Mouse (Mus musculus) hindbrain, embryonic 14.5 days (tissue): Measurements from ENCODE around the gene Cmtm5. TPM values are rescaled to one million over a fixed set of nuclear protein-coding genes. Genes with fewer than 3 reads are reported as not detected.

ENCODE experiments used
- ATAC-seq: fragments of 200-750 bp; cut with Nextera tagmentation; 2 replicates; pipeline ENCODE4 v1.8.0; 2017; ENCODE audit warnings: moderate number of reproducible peaks, mild to moderate bottlenecking, moderate TSS enrichment, moderate library complexity; ENCODE audit not compliant: low FRiP score
- DNase-seq: peaks from one replicate; pipeline ENCODE4 v3.0.0-alpha.2; 2015; ENCODE audit warnings: low spot score
- H3K27ac ChIP-seq: fragments of 300-500 bp; sonication (generic); 2 replicates; pipeline ENCODE4 v1.5.1; 2014; ENCODE audit warnings: mild to moderate bottlenecking, moderate library complexity
- H3K27me3 ChIP-seq: fragments of 300-500 bp; sonication (generic); 2 replicates; pipeline ENCODE4 v1.6.1; 2014; ENCODE audit warnings: mild to moderate bottlenecking, low read length, mixed read lengths; ENCODE audit not compliant: control insufficient read depth, insufficient read depth
- H3K36me3 ChIP-seq: fragments of 300-500 bp; sonication (generic); replicated peaks from 2 replicates; pipeline ENCODE4 v1.6.1; 2014; ENCODE audit not compliant: control insufficient read depth, insufficient read depth
- H3K4me1 ChIP-seq: fragments of 300-500 bp; sonication (generic); replicated peaks from 2 replicates; pipeline ENCODE4 v1.6.1; 2014; ENCODE audit warnings: antibody characterized with exemption, low read length, mixed read lengths; ENCODE audit not compliant: control insufficient read depth, insufficient read depth
- H3K4me2 ChIP-seq: fragments of 300-500 bp; sonication (generic); replicated peaks from 2 replicates; pipeline ENCODE4 v1.6.1; 2014; ENCODE audit warnings: mild to moderate bottlenecking, moderate library complexity
- H3K4me3 ChIP-seq: fragments of 300-500 bp; sonication (generic); replicated peaks from 2 replicates; pipeline ENCODE4 v1.5.1; 2014; ENCODE audit warnings: mild to moderate bottlenecking, low read length
- H3K9ac ChIP-seq: fragments of 300-500 bp; sonication (generic); 2 replicates; pipeline ENCODE4 v1.6.1; 2014
- H3K9me3 ChIP-seq: fragments of 300-500 bp; sonication (generic); 2 replicates; pipeline ENCODE4 v1.6.1; 2016; ENCODE audit warnings: low read length; ENCODE audit not compliant: control insufficient read depth
- WGBS: fragments of 180-500 bp; shearing (Covaris S2); extraction: QIAGEN DNeasy Blood & Tissue Kit; methylation state at CpG from one replicate; pipeline ENCODE4 v1.1.7; 2014; 5-methylcytosine and 5-hydroxymethylcytosine counted together
- polyA plus RNA-seq: library from polyadenylated mRNA; unstranded; fragments of >200 nt; fragmentation: Nextera tagmentation; extraction: Ambion mirVana; gene quantifications from 2 replicates; pipeline ENCODE4 v1.2.1, GENCODE M21; 2014

The Cmtm5 gene
- polyA plus RNA-seq, 1 experiment from 2014 or later: 11.4 TPM

DNA sequence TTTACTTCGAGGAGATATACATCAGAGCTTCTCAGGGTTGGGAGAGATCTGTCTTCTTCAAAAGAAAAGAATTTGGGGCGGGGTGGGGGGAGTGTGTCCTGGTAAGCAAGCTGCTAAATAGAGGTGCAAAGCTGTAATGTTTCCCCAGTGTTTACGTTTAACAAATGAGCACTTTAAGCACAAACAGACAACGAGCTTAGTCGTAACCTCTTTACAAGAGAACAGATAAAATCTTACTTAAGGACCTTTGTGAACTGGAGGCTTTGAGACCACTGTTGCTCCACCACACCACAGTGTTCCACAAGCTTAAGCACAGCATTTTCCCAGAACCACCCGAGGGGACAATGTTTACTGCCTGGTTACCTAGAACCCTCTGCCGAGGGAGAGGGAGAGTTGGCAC is 8.8 kb upstream of the Cmtm5 start:
- Histone ChIP-seq H3K9me3 (no peaks in the 10 kb centered on the region), H3K4me2 (peak overlapping the region; percentile 83), H3K9ac (0 out of 2 replicates have a peak overlapping the region, but pooled peaks have one; percentile 74), H3K27me3 (no peaks in the 10 kb centered on the region), H3K36me3 (no peaks in the 10 kb centered on the region), H3K27ac (peak overlapping the region; percentile 83), H3K4me1 (peaks cover 20% of the 10 kb centered on the region; the same call in 1 of the 2 replicates), H3K4me3 (peak overlapping the region; percentile 45; the same call in 1 of the 2 replicates)
- 16% methylated on average over 7 of the region's 7 CpGs for WGBS
- DNase-seq (no peak), ATAC-seq (no peak)

DNA sequence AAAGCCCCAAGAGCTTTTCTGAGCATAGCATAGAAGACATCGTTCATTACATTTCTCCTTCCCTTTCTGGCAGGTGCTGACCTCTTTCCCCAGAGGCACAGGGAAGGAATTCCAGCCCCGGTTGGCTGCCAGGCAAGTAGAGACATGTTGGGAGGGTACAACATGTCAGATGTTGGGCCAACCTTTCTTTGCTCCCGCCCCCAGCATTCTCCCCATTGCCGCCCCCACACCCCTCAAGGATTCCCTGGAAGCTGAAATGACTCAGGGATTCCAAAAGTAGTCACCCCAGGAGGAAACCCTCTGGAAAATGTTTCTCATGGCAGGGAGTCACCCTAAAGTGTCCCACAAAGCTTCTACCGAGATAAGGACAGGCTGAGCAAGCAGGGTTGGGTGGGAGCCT is 6.3 kb upstream of the Cmtm5 start:
- peaks cover 24% of the 10 kb centered on the region for H3K4me1 ChIP-seq
- no peak overlapping the region for H3K27ac ChIP-seq
- ATAC-seq (no peak), DNase-seq (no peak)
- H3K27me3 ChIP-seq: no peaks in the 10 kb centered on the region
- H3K36me3 ChIP-seq: no peaks in the 10 kb centered on the region
- WGBS: 71% methylated on average over 5 of the region's 5 CpGs
- H3K4me2 ChIP-seq: no peak overlapping the region
- no peak overlapping the region for H3K4me3 ChIP-seq
- H3K9me3 ChIP-seq: no peaks in the 10 kb centered on the region
- H3K9ac ChIP-seq: no peak overlapping the region

DNA sequence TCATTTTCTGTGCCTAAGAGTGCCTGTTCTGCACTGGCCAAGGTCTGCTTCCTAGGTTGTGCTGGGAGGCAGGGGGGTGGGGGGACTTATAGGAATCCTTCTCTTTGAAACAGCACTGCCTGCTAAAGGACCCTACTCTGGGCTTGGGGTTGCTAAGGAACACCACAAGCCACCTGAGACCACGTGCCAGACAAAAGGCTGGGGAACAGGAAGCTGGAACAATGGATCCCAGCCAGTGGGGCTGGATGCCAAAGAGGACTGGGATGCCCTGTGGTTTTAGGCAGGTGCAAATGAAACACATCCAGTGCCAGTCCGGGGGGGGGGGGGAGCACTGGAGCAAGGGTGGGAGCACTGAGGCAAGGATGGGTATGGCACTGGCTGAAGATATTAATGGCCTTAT is 5.6 kb upstream of the Cmtm5 start:
- ATAC-seq (no peak), DNase-seq (no peak)
- no peaks in the 10 kb centered on the region for H3K36me3 ChIP-seq
- no peak overlapping the region for H3K4me2 ChIP-seq
- H3K9me3 ChIP-seq: no peaks in the 10 kb centered on the region
- no peak overlapping the region for H3K9ac ChIP-seq
- WGBS: 19% methylated on average over 2 of the region's 2 CpGs
- no peaks in the 10 kb centered on the region for H3K27me3 ChIP-seq
- H3K27ac ChIP-seq: 0 out of 2 replicates have a peak overlapping the region, but pooled peaks have one; percentile 17
- H3K4me1 ChIP-seq: peaks cover 22% of the 10 kb centered on the region
- no peak overlapping the region for H3K4me3 ChIP-seq

DNA sequence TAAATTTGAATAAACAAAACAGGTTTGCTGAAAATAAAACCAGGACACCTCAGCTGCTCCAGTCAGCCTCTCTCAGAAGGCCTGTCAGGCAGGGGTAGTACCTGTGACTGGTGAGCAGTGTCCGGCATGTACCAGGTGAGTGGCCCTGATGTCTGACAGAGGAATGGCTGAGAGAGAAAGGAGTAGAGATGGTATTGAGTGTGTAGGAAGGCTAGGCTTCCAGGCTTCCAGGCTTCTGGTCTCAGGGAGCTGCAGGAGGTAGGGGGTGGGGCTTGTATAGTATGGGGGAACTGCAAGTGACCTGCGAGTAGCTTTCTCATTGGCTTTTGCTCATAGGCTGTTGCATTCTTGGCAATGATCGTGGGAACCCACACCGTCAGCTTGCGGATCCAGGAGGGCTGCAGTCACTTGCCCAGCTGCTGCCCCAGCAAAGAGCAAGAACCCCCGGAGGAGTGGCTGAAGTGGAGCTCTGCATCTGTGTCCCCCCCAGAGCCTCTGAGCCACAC is 3.4 kb upstream of the Cmtm5 start, which contains the start of gene Il25:
Gene Il25 (plus strand): TSS at position 51 of the 506 bp plus-strand sequence.
- Histone ChIP-seq H3K9me3 (no peaks in the 10 kb centered on the region), H3K4me1 (peaks cover 18% of the 10 kb centered on the region), H3K27ac (no peak within 1 kb of the TSS), H3K27me3 (no peaks in the 10 kb centered on the region), H3K4me2 (peak within 1 kb of the TSS; percentile 20; the same call in 1 of the 2 replicates), H3K4me3 (no peak within 1 kb of the TSS), H3K36me3 (no peaks in the 10 kb centered on the region), H3K9ac (no peak within 1 kb of the TSS)
- peak; percentile 40 for DNase-seq
- no peak for ATAC-seq
- 32% methylated on average over 6 of the region's 6 CpGs for WGBS

DNA sequence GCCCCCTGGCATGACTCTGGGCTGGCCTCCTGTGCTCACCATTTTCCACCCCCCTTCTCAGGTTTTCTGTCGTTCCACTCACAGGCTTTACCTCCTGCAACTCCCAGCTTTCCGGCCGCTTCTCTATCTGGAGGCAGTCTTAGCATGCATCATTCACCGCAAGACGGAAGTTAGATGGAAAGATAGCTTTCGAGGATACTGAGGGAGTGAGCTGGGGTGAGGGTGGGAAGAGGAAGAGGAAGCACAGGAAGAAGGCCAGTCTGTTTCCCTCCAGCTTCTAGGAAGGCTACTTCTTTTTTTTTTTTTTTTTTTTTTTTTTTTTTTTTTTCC is 735 bp downstream of the Cmtm5 start:
- DNase-seq: no peak
- H3K4me1 ChIP-seq: peaks cover 11% of the 10 kb centered on the region
- no peak overlapping the region; the same call in 1 of the 2 replicates for H3K4me3 ChIP-seq
- H3K9ac ChIP-seq: peak overlapping the region; percentile 32
- no peaks in the 10 kb centered on the region for H3K27me3 ChIP-seq
- peak overlapping the region; percentile 50; the same call in 1 of the 2 replicates for H3K27ac ChIP-seq
- no peaks in the 10 kb centered on the region for H3K36me3 ChIP-seq
- WGBS: 66% methylated on average over 6 of the region's 6 CpGs
- no peaks in the 10 kb centered on the region for H3K9me3 ChIP-seq
- 0 out of 2 replicates have a peak overlapping the region, but pooled peaks have one; percentile 9 for H3K4me2 ChIP-seq
- no peak for ATAC-seq

DNA sequence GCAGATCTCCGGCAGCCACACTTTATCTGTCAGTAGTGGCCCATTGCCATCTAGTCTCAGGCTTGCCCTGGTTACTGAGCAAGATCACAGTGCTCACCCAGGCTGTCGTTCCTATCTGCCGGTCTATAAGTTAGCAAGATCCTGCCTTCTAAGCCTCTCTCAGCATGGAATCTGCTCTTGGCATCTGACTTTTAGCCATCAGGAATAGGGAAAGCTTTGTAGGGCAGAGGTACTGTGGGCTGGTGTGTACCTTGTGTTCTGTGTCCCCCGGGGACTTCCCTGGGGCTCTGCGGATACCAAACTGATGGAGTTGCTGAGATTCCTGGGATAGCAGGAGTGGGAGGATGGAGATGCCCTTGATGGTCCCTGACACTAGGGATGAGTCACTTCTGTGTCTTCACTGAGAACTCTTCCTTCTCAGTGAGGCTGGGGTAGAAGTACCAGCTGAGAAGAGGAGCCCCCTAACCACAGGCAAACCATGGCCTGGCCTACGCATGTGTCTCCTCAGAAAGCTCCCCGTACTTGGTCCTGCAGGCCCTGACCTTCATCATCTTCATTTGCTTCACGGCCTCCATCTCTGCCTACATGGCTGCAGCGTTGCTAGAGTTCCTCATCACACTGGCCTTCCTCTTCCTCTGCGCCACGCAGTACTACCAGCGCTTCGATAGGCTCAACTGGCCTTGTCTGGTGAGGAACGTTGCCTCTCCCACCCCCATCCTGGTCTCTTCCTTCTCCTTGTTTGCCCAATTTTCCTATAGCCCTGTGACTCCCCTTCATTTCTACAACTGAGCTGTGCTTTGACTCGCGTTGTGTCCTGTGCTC is 1.5 kb downstream of the Cmtm5 start:
- no peak overlapping the region for H3K9ac ChIP-seq
- no peak overlapping the region for H3K27ac ChIP-seq
- DNase-seq (no peak), ATAC-seq (no peak)
- no peak overlapping the region for H3K4me2 ChIP-seq
- H3K4me3 ChIP-seq: no peak overlapping the region
- H3K4me1 ChIP-seq: peaks cover 11% of the 10 kb centered on the region
- no peaks in the 10 kb centered on the region for H3K9me3 ChIP-seq
- 92% methylated on average over 16 of the region's 16 CpGs for WGBS
- H3K36me3 ChIP-seq: no peaks in the 10 kb centered on the region
- H3K27me3 ChIP-seq: no peaks in the 10 kb centered on the region

DNA sequence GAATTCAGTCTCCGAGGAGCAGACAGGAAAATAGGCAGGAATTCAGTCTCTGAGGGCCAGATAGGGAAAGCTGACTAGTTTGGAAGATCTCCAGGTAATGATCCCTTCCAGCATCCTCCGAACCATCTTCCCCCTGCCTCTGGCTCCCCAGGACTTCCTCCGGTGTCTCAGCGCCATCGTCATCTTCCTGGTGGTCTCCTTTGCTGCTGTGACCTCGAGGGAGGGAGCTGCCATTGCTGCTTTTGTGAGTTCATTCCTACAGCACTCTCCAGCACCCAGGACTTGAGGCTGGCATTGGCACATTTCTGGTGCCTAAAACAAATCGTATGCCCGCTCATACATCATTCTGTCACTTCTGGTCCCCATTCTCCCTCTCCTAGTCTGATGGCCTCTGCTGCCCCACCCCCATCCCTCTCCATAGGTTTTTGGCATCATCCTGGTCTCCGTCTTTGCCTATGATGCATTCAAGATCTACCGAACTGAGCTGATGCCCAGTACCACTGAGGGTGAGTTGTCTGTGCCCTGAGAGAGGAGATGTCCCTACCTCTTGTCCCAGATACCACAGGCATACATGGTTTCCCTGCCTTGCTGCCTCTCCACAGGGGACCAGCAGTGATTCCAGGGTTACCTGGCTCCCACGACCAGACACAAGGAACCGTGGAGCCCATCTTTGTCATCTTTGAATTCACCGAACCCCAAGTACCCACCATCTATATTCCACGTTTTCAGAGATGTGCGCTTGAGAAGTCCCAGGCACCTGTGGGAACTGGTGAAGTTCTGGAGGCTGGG is 2.6 kb downstream of the Cmtm5 start:
- no peak overlapping the region for H3K27ac ChIP-seq
- peaks cover 7% of the 10 kb centered on the region for H3K4me1 ChIP-seq
- H3K4me2 ChIP-seq: no peak overlapping the region
- H3K4me3 ChIP-seq: no peak overlapping the region
- ATAC-seq (no peak), DNase-seq (no peak)
- H3K9me3 ChIP-seq: no peaks in the 10 kb centered on the region
- H3K9ac ChIP-seq: no peak overlapping the region
- WGBS: 77% methylated on average over 15 of the region's 15 CpGs
- no peaks in the 10 kb centered on the region for H3K27me3 ChIP-seq
- H3K36me3 ChIP-seq: no peaks in the 10 kb centered on the region

DNA sequence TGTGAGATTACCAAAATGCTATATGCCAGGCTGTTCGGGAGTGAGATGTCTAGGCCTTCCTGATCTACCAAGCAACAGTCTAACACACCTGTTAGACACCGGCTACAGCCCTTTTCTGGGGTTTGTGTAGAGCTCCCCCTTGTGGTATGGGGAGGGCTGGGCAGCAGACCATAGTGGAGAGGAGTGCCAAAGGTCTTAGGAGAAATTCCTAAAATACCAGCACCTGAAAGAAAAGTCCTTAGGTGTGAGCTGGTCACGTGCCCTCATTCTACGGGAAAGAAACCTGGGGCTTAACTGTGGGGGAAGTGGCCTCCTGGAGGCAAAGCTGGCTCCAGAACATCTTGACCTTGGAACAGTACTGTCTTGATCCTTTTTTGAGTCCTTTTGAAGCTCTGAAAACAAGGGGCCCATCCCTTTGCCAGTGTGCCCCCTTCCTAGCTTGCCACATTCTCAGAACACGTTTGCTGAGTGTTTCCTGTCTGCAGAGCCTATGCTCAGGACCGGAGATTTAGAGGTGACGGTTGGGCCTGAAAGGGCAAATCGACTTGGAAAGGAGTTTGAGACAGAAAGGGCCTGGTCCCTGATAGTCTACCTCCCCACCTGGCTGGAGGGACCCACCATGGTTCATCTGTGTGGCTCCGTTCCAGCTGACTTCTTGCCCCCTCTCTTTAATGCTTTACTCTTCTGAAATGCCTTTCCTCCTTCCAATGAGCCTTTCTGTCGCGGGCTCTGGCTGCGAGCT is 3.5 kb downstream of the Cmtm5 start:
- WGBS: 54% methylated on average over 12 of the region's 12 CpGs
- H3K9me3 ChIP-seq: no peaks in the 10 kb centered on the region
- H3K4me1 ChIP-seq: peaks cover 7% of the 10 kb centered on the region
- no peak overlapping the region for H3K4me3 ChIP-seq
- no peaks in the 10 kb centered on the region for H3K36me3 ChIP-seq
- peak; percentile 51 for DNase-seq
- ATAC-seq: no peak
- no peak overlapping the region for H3K4me2 ChIP-seq
- no peak overlapping the region for H3K27ac ChIP-seq
- no peaks in the 10 kb centered on the region for H3K27me3 ChIP-seq
- H3K9ac ChIP-seq: no peak overlapping the region

DNA sequence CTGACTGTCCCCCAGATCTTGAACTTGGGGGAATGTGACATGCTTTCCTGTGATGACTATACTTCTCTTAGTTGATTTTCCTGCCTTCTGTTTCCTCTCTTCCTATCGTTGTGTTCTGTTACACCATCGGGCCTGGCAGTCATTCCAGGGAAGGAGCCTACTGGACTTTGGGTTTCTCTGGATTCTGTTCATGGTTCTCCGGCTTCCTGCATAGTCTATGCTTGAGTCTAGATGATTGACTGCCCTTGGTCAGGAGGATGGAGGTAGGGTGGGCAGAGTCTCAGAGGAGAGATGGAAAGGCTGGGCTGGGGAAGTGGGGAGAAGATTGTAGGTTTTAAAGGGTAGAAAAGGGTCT is 4.1 kb downstream of the Cmtm5 start:
- Histone ChIP-seq H3K4me3 (no peak overlapping the region), H3K4me2 (no peak overlapping the region), H3K9me3 (no peaks in the 10 kb centered on the region), H3K4me1 (peaks cover 7% of the 10 kb centered on the region), H3K36me3 (no peaks in the 10 kb centered on the region), H3K9ac (no peak overlapping the region), H3K27ac (no peak overlapping the region), H3K27me3 (no peaks in the 10 kb centered on the region)
- DNase-seq (no peak), ATAC-seq (no peak)
- 85% methylated on average over 3 of the region's 3 CpGs for WGBS
